ENCODE assay signal across 8 mouse cellular contexts in genomic region chr11:118236520-118237190, GRCm38 (mm10). TPM values are rescaled to one million over a fixed set of nuclear protein-coding genes. Genes with fewer than 3 reads are reported as not detected.
A peak's percentile ranks its signal among the peaks of the same experiment; 100 is the strongest.
DNase-seq lines count a peak whose midpoint lies in the region; ATAC-seq lines count a peak whose summit lies in the region.

No protein-coding gene starts in this region.

- DNase-seq in spleen, postnatal 36 days (ENCODE audit: low spot score in 2 of 2) = peak; percentile 49 to 68
- no peak for DNase-seq in spleen, postnatal 14 days (ENCODE audit: low spot score in 2 of 2)
- no peak for DNase-seq in heart, embryonic 10.5 days (ENCODE audit: low spot score)
- no peak for DNase-seq in hindbrain, embryonic 11.5 days (ENCODE audit: low spot score)
- no peak for DNase-seq in frontal cortex, postnatal 25 days (ENCODE audit: low spot score in 2 of 2)
- DNase-seq in adrenal gland, postnatal 4 days (ENCODE audit: low spot score in 2 of 2) = no peak

- no peaks in the 10 kb centered on the region for H3K27me3 ChIP-seq in heart, embryonic 10.5 days (ENCODE audit: insufficient read depth, poor library complexity, severe bottlenecking)
- no peaks in the 10 kb centered on the region for H3K27me3 ChIP-seq in limb, embryonic 12.5 days
- no peaks in the 10 kb centered on the region for H3K27me3 ChIP-seq in stomach, embryonic 16.5 days (ENCODE audit: control insufficient read depth, insufficient read depth, low read length)
- H3K27me3 ChIP-seq in hindbrain, embryonic 11.5 days (ENCODE audit: control insufficient read depth, insufficient read depth, low read length) = no peaks in the 10 kb centered on the region

- H3K9me3 ChIP-seq in heart, embryonic 10.5 days = no peaks in the 10 kb centered on the region
- no peaks in the 10 kb centered on the region for H3K9me3 ChIP-seq in limb, embryonic 12.5 days
- H3K9me3 ChIP-seq in stomach, embryonic 16.5 days (replicated peaks; ENCODE audit: control insufficient read depth, low read length) = no peaks in the 10 kb centered on the region
- H3K9me3 ChIP-seq in hindbrain, embryonic 11.5 days (ENCODE audit: control insufficient read depth, low read length) = no peaks in the 10 kb centered on the region

- H3K36me3 ChIP-seq in heart, embryonic 10.5 days = no peaks in the 10 kb centered on the region
- H3K36me3 ChIP-seq in limb, embryonic 12.5 days = no peaks in the 10 kb centered on the region
- no peaks in the 10 kb centered on the region for H3K36me3 ChIP-seq in stomach, embryonic 16.5 days (ENCODE audit: control insufficient read depth, insufficient read depth, low read length)
- H3K36me3 ChIP-seq in hindbrain, embryonic 11.5 days (ENCODE audit: control insufficient read depth, insufficient read depth, low read length) = no peaks in the 10 kb centered on the region

- H3K4me2 ChIP-seq in limb, embryonic 12.5 days = peak overlapping the region; percentile 21; the same call in 1 of the 2 replicates
- H3K4me2 ChIP-seq in stomach, embryonic 16.5 days (ENCODE audit: low read depth, low read length) = no peak overlapping the region
- no peak overlapping the region for H3K4me2 ChIP-seq in hindbrain, embryonic 11.5 days (replicated peaks; ENCODE audit: low read depth, low read length)

- H3K27ac ChIP-seq in heart, embryonic 10.5 days = peak overlapping the region; percentile 59
- peak overlapping the region; percentile 98 for H3K27ac ChIP-seq in limb, embryonic 12.5 days
- H3K27ac ChIP-seq in stomach, embryonic 16.5 days (ENCODE audit: low read length) = peak overlapping the region; percentile 8; the same call in 1 of the 2 replicates
- no peak overlapping the region for H3K27ac ChIP-seq in hindbrain, embryonic 11.5 days (ENCODE audit: low read depth, low read length)

- whole genome bisulfite sequencing in heart, embryonic 10.5 days = 47% methylated on average over 6 of the region's 6 CpGs
- WGBS in limb, embryonic 12.5 days = 41% methylated on average over 6 of the region's 6 CpGs
- WGBS in stomach, embryonic 16.5 days = 53% methylated on average over 6 of the region's 6 CpGs
- 73% methylated on average over 6 of the region's 6 CpGs for WGBS in hindbrain, embryonic 11.5 days

- H3K9ac ChIP-seq in limb, embryonic 12.5 days (replicated peaks) = 0 out of 2 replicates have a peak overlapping the region, but pooled peaks have one; percentile 5
- no peak overlapping the region for H3K9ac ChIP-seq in stomach, embryonic 16.5 days (ENCODE audit: low read length)
- no peak overlapping the region for H3K9ac ChIP-seq in hindbrain, embryonic 11.5 days (ENCODE audit: low read depth, low read length)

- H3K4me3 ChIP-seq in heart, embryonic 10.5 days = no peak overlapping the region
- H3K4me3 ChIP-seq in limb, embryonic 12.5 days (replicated peaks) = no peak overlapping the region
- no peak overlapping the region for H3K4me3 ChIP-seq in stomach, embryonic 16.5 days (replicated peaks; ENCODE audit: low read length)
- no peak overlapping the region for H3K4me3 ChIP-seq in hindbrain, embryonic 11.5 days (ENCODE audit: low read depth, low read length)

- H3K4me1 ChIP-seq in heart, embryonic 10.5 days = peaks cover 63% of the 10 kb centered on the region
- H3K4me1 ChIP-seq in limb, embryonic 12.5 days (replicated peaks) = peaks cover 72% of the 10 kb centered on the region
- H3K4me1 ChIP-seq in stomach, embryonic 16.5 days (ENCODE audit: control insufficient read depth, insufficient read depth, low read length) = peaks cover 42% of the 10 kb centered on the region
- H3K4me1 ChIP-seq in hindbrain, embryonic 11.5 days (replicated peaks; ENCODE audit: control insufficient read depth, insufficient read depth, low read length) = peaks cover 9% of the 10 kb centered on the region

- no peak for ATAC-seq in limb, embryonic 12.5 days (ENCODE audit: insufficient number of reproducible peaks, insufficient read depth, low FRiP score, low TSS enrichment, low read depth)
- ATAC-seq in stomach, embryonic 16.5 days (ENCODE audit: insufficient read depth, low FRiP score) = peak; percentile 49; the same call in 1 of the 2 replicates
- no peak for ATAC-seq in hindbrain, embryonic 11.5 days (ENCODE audit: low FRiP score)

RNA-seq across cellular contexts. Expression of gene Cyth1, which starts 11.7 kb away (rescaled TPM):
- 15.5 and 15.6 TPM in 2 replicates for polyA plus RNA-seq in heart, embryonic 10.5 days (2016; fragmentation: Nextera tagmentation; extraction: Ambion mirVana)
- 24.5 and 26.3 TPM in 2 replicates for polyA plus RNA-seq in limb, embryonic 12.5 days (2016; fragmentation: Nextera tagmentation; extraction: Ambion mirVana)
- 10.6 and 12.2 TPM in 2 replicates for polyA plus RNA-seq in stomach, embryonic 16.5 days (2015; fragmentation: Nextera tagmentation; extraction: Ambion mirVana)
- 16.5 and 16.7 TPM in 2 replicates for polyA plus RNA-seq in hindbrain, embryonic 11.5 days (2014; fragmentation: Nextera tagmentation; extraction: Ambion mirVana)
- total RNA-seq in adrenal gland, postnatal 4 days (2021) = 10 to 100 TPM; 30.3 to 31.5 TPM

RNA-seq across cellular contexts. Expression of gene Usp36, which starts 53.4 kb away (rescaled TPM):
- polyA plus RNA-seq in heart, embryonic 10.5 days (2016; fragmentation: Nextera tagmentation; extraction: Ambion mirVana) = 19.5 and 22.4 TPM in 2 replicates
- 20.1 and 21.3 TPM in 2 replicates for polyA plus RNA-seq in limb, embryonic 12.5 days (2016; fragmentation: Nextera tagmentation; extraction: Ambion mirVana)
- polyA plus RNA-seq in stomach, embryonic 16.5 days (2015; fragmentation: Nextera tagmentation; extraction: Ambion mirVana) = 18.0 and 18.2 TPM in 2 replicates
- polyA plus RNA-seq in hindbrain, embryonic 11.5 days (2014; fragmentation: Nextera tagmentation; extraction: Ambion mirVana) = 9.8 and 9.9 TPM in 2 replicates
- total RNA-seq in adrenal gland, postnatal 4 days (2021) = 10 to 100 TPM; 22.7 to 23.5 TPM

Comparison
In these comparisons a context has a peak if more than half of its experiments do, and no peak if none do; other contexts are left out.
1. DNase-seq: peak in spleen, postnatal 36 days (2 of 2); none in spleen, postnatal 14 days (0 of 2), heart, embryonic 10.5 days (single experiment), hindbrain, embryonic 11.5 days (single experiment), frontal cortex, postnatal 25 days (0 of 2) and adrenal gland, postnatal 4 days (0 of 2).